Mouse (Mus musculus) ES-E14 (cell line): ENCODE measurements at regions not wholly inside any gene's neighbourhood (a gene's known extent, or its start where the extent isn't known, plus 50 kb on each side); places are given as distances from the start of the nearest gene placed in this dataset.

Experiments used
- DNase-seq: peaks from one replicate; pipeline ENCODE4 v3.0.0-alpha.2; 2013; ENCODE audit warnings: low read depth, low spot score
- H3K27ac ChIP-seq: 2 replicates; pipeline ENCODE4 v1.5.1; 2012; ENCODE audit warnings: low read depth, mild to moderate bottlenecking, low read length, moderate library complexity, mixed read lengths; ENCODE audit not compliant: poor library complexity, insufficient read depth, severe bottlenecking
- H3K36me3 ChIP-seq: 2 replicates; pipeline ENCODE4 v1.6.1; 2012; ENCODE audit warnings: mild to moderate bottlenecking, low read length, moderate library complexity, mixed read lengths; ENCODE audit not compliant: control insufficient read depth, poor library complexity, insufficient read depth, severe bottlenecking
- H3K4me1 ChIP-seq, 2 experiments: fragments of 150-350 bp in 1 of 2; sonication (generic) in 1 of 2; 2 replicates each; pipeline ENCODE4 v1.6.1; 2012; ENCODE audit warnings: low read length in 2 of 2, mild to moderate bottlenecking in 1 of 2, mixed read lengths in 1 of 2; ENCODE audit not compliant: control insufficient read depth in 2 of 2, insufficient read depth in 2 of 2, poor library complexity in 1 of 2
- H3K4me3 ChIP-seq, 2 experiments: fragments of 150-350 bp in 1 of 2; sonication (generic) in 1 of 2; 2 replicates each; pipeline ENCODE4 v1.5.1; 2012; ENCODE audit warnings: low read length in 2 of 2, low read depth in 1 of 2, mild to moderate bottlenecking in 1 of 2, mixed read lengths in 1 of 2; ENCODE audit not compliant: insufficient read depth in 1 of 2, poor library complexity in 1 of 2, severe bottlenecking in 1 of 2
- H3K9ac ChIP-seq: 2 replicates; pipeline ENCODE4 v1.6.1; 2012; ENCODE audit warnings: low read depth, mild to moderate bottlenecking, low read length, mixed read lengths; ENCODE audit not compliant: poor library complexity, insufficient read depth, severe bottlenecking
- H3K9me3 ChIP-seq: fragments of 150-350 bp; sonication (generic); 2 replicates; pipeline ENCODE4 v1.6.1; 2012; ENCODE audit warnings: low read depth, mild to moderate bottlenecking, low read length; ENCODE audit not compliant: control insufficient read depth, insufficient read depth
- CHD2 ChIP-seq: IDR thresholded peaks from 2 replicates; pipeline ENCODE4 v1.6.1; 2014; ENCODE audit warnings: mild to moderate bottlenecking, low read depth, low read length, inconsistent platforms
- HCFC1 ChIP-seq: IDR thresholded peaks from 2 replicates; pipeline ENCODE4 v1.6.1; 2012; ENCODE audit warnings: low read length, inconsistent platforms, borderline replicate concordance; ENCODE audit not compliant: insufficient read depth
- MAFK ChIP-seq: IDR thresholded peaks from 2 replicates; pipeline ENCODE4 v1.6.1; 2014; ENCODE audit warnings: mild to moderate bottlenecking, low read depth, low read length, inconsistent platforms; ENCODE audit not compliant: insufficient read depth
- ZC3H11A ChIP-seq: IDR thresholded peaks from 2 replicates; pipeline ENCODE4 v1.6.1; 2012; ENCODE audit warnings: low read depth, mild to moderate bottlenecking, inconsistent platforms, low read length, borderline replicate concordance
- ZNF384 ChIP-seq: IDR thresholded peaks from 2 replicates; pipeline ENCODE4 v1.6.1; 2012; ENCODE audit warnings: low read depth, low read length, inconsistent platforms
- in situ Hi-C, 2 experiments: fragments of 600-800 bp; cut with MboI; formaldehyde crosslinking; loops; one replicate each; pipeline ENCODE4 v1.15.1; 2025; ENCODE audit warnings: low sequenced_read_pairs in 2 of 2, inconsistent platforms in 1 of 2; ENCODE audit not compliant: unreplicated experiment in 2 of 2

DNA sequence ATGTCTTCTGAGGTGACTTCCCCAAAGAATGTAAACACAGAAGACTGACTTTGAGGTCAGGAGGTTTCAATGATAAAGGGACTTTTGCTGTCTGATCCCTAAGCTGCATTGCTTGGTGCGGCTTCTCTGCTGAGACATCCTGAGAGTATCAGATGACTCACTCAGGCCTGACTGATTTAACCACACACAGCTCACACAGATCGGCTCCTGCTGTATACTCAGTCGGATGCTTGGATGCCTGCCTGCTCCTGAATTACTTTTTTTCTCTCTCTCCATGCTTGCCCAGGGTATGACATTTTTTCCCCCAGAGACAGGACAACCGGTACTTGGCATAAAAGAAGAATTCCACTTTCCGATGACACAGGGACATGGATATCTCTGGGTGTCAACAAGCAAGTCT is 456.2 kb downstream of the Zfp704 start:
- Histone ChIP-seq H3K9ac (no peak overlapping the region), H3K9me3 (no peaks in the 10 kb centered on the region), H3K36me3 (no peaks in the 10 kb centered on the region), H3K4me3 (no peak overlapping the region), H3K27ac (no peak overlapping the region), H3K4me1 (no peaks in the 10 kb centered on the region)
- TF ChIP-seq HCFC1 (no peak), CHD2 (no peak), ZNF384 (no peak), MAFK (no peak), ZC3H11A (no peak)
- in situ Hi-C loops = no loop called here
- DNase-seq = no peak

DNA sequence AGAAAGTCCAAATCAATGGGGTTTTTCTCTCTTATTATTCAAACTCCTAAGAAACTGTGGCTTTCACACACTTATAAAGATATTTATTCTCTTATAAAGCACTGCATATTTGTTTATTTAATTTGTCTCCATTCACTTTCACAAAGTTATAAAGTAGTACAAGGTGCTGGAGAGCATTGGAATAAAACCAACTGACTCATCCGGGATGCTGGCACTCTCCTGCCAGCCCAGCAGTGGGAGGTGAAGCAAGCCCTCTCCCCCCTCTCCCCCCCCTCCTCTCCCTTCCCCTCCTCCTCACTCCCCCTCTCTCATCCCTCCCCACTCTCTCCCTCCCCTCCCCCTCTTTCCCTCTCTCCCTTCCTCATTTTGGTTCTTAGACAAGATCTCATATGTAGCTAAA is 457.6 kb downstream of the Zfp704 start:
- in situ Hi-C loops = no loop called here
- no peak overlapping the region for H3K9ac ChIP-seq
- no peak overlapping the region for H3K27ac ChIP-seq
- no peaks in the 10 kb centered on the region for H3K4me1 ChIP-seq
- no peak overlapping the region for H3K4me3 ChIP-seq
- H3K36me3 ChIP-seq = no peaks in the 10 kb centered on the region
- DNase-seq = no peak
- TF ChIP-seq MAFK = no peak
- TF ChIP-seq HCFC1 = no peak
- TF ChIP-seq ZC3H11A = no peak
- no peak for TF ChIP-seq ZNF384
- no peak for TF ChIP-seq CHD2
- H3K9me3 ChIP-seq = no peaks in the 10 kb centered on the region

DNA sequence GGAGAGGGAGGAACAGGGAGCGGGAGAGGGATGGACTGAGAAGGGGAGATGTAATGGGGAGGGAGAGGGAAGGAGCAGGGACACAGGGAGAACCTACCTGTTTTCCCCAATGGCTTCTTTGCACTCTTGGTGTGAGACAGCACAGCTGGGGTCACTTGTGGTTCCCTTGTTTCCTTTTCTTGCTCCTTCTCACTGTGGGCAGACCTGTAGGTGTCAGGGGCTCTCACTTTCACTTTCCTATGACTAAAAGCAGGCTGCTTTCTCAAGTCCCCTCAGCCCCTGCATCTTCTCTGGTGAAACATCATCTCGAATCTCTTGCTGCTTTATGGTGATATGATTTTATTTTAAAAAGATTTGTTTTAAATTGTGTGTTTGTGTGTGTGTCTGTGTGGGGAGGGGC is 458.3 kb downstream of the Zfp704 start:
- no peak overlapping the region for H3K4me3 ChIP-seq
- no peaks in the 10 kb centered on the region for H3K4me1 ChIP-seq
- no peaks in the 10 kb centered on the region for H3K9me3 ChIP-seq
- no peak overlapping the region for H3K27ac ChIP-seq
- no peak for TF ChIP-seq ZC3H11A
- TF ChIP-seq CHD2 = no peak
- no peak for TF ChIP-seq ZNF384
- in situ Hi-C loops = no loop called here
- no peak for DNase-seq
- H3K36me3 ChIP-seq = no peaks in the 10 kb centered on the region
- H3K9ac ChIP-seq = no peak overlapping the region

DNA sequence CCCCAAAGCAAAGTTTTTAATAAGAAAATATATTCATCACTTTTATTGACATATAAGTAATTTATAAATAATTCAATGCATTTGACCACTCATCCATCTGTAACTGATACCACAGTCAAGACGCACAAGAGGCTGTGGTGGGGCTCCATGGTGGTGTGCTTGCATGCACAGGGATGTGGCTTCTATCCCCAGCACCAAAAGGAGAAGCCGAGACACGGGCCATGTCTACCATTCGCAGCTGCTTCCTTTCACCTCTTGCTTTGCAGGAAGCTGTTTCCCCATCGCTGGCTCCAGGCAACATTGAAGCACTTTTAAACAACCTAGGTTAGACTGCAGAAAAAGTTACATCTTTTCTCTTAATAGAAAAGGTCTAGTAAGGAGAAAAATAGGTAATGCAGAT is 461.3 kb downstream of the Zfp704 start:
- H3K4me1 ChIP-seq = no peaks in the 10 kb centered on the region
- in situ Hi-C loops = no loop called here
- no peak for DNase-seq

DNA sequence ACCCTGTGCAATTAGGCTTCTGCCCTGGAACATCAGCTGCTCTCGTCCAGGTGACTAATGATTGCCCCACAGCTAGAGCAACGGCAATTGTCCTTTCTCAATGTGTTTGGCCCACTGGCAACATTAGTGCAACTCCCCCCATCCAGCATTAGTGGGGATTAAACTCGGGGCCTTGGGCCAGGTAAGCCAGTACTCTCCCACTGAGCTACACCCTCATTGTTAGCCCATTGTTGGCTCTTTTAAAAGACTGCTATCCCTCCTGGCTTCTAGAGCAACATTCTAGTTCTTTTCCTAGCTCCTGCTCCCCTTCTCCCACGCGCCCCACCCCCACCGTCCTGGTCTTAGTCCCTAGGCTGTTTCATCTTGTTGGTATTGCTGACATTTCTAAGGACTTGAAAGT is 463.4 kb downstream of the Zfp704 start:
- no peaks in the 10 kb centered on the region for H3K9me3 ChIP-seq
- H3K27ac ChIP-seq = no peak overlapping the region
- DNase-seq = no peak
- no peak overlapping the region for H3K9ac ChIP-seq
- H3K4me1 ChIP-seq = no peaks in the 10 kb centered on the region
- H3K36me3 ChIP-seq = no peaks in the 10 kb centered on the region
- no peak overlapping the region for H3K4me3 ChIP-seq
- TF ChIP-seq CHD2 (no peak), ZNF384 (no peak), MAFK (no peak), HCFC1 (no peak), ZC3H11A (no peak)
- in situ Hi-C loops = no loop called here

More for the DNA sequence above, 461.3 kb downstream of the Zfp704 start:
- H3K36me3 ChIP-seq = no peaks in the 10 kb centered on the region
- H3K27ac ChIP-seq = no peak overlapping the region
- TF ChIP-seq ZC3H11A = no peak
- no peak for TF ChIP-seq ZNF384
- TF ChIP-seq CHD2 = no peak
- TF ChIP-seq HCFC1 = no peak
- no peak for TF ChIP-seq MAFK
- H3K9ac ChIP-seq = no peak overlapping the region
- H3K4me3 ChIP-seq = no peak overlapping the region
- H3K9me3 ChIP-seq = no peaks in the 10 kb centered on the region
